Mouse (Mus musculus): ENCODE data around the gene Sprr1a.
"Not testable (repeated sequence)": the region's sequence is repeated elsewhere in the genome, so short reads cannot be mapped to it uniquely, and the experiment has no call there.

Sprr1a gene

GRCm38 (mm10) chr3:92485863-92486262, at the start of gene Sprr1a:
Gene Sprr1a, minus strand, starts transcription at chr3:92485895.
- peak; percentile 23 to 30 for DNase-seq (ENCODE audit: low spot score in 2 of 2)

GRCm38 (mm10) chr3:92534411-92534810, 48.7 kb upstream of the Sprr1a start, which contains the start of gene 2310046K23Rik:
Gene 2310046K23Rik, minus strand, starts transcription at chr3:92534511.
- no peak for DNase-seq (ENCODE audit: low spot score in 2 of 2)

DNA sequence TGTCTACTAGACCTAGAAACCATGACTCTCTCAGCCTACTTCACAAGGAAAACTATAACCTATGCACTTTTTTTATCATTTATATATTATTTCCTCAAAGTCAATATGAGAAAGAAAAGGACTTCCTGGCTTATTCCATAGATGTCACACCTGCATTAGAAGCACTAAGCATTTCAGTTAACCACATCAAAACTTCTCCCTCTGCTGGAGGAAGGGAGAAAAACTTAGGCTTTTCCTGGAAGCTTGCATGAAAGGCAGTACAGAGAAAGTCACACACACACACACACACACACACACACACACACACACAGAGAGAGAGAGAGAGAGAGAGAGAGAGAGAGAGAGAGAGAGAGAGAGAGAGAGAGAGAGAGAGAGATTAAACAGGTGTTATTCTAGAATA, 26.6 kb upstream of the Sprr1a start:
- DNase-seq (ENCODE audit: low spot score in 2 of 2) = no peak

GRCm38 (mm10) chr3:92510786-92511185, 25.1 kb upstream of the Sprr1a start:
- peak; percentile 46 to 49 for DNase-seq (ENCODE audit: low spot score in 2 of 2)

DNA sequence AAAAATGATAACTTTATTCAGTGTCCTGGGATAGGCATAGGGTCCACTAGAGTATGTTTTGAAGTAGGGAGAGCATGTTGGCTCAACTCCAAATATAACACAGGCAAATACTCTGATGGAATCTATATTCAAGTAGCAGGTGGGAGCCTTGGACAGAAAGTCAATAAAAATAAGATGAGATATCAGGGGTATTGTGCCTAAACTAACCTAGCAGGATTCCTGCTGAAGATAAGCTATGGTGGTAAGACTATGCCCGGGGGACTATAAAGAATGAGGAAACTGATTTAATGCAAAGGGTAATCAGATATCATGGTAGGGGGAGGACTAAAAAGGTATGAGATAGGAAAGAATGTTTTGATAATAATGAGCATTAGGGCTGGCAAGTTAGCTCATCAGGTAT, 22.5 kb upstream of the Sprr1a start:
- no peak for DNase-seq (ENCODE audit: low spot score in 2 of 2)

DNA sequence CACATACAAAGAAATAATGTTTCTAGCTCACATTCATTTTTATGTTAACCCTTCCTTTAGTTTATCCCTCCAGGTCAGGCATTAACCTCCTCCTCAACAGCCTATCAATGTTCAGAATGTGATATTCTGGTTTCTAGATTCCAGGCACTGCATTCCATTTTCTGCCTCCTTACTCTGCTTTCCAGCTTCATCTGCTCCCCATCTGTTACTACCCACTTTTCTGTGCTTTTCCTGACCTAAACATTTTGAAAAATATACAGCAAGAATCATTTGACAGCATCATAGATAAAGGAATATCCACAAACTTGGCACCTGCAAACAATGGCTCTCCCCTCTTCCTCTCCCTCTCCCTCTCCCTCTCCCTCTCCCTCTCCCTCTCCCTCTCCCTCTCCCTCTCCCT, 17.8 kb upstream of the Sprr1a start:
- DNase-seq (ENCODE audit: low spot score in 2 of 2) = no peak

DNA sequence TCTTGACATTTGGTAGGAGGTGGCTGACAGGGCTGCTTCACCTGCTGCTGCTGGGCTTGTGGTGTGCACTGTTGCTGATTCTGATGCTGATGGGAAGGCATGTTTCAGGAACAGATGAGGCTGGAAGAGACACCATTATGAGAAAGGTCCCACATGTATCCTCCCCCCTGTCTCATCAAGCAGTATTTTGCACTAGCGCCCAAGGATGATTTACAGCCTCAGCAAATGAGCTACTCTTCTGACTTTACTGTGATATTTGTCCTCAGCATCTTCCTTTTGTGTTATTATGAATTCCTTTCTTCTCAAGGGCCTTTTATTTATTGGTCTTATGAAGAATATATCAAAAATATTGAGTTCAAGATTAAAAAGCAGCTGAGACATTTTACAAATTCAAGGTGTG, 14.7 kb upstream of the Sprr1a start, which contains the start of gene Sprr4:
Sprr4 (minus strand) TSS at position 101 of the 400 bp plus-strand sequence.
- DNase-seq (ENCODE audit: low spot score in 2 of 2) = no peak

- peak in 1 of 2 experiments; percentile 19 for DNase-seq (ENCODE audit: low spot score in 2 of 2)
These were observed 4.6 kb upstream of the Sprr1a start for GRCm38 (mm10) chr3:92490262-92490661.

- peak in 1 of 2 experiments; percentile 11 for DNase-seq (ENCODE audit: low spot score in 2 of 2)
These were observed 612 bp upstream of the Sprr1a start for GRCm38 (mm10) chr3:92486307-92486706.

GRCm38 (mm10) chr3:92481249-92481648, 4.4 kb downstream of the Sprr1a start:
- DNase-seq (ENCODE audit: low spot score in 2 of 2) = not testable (repeated sequence)

DNA sequence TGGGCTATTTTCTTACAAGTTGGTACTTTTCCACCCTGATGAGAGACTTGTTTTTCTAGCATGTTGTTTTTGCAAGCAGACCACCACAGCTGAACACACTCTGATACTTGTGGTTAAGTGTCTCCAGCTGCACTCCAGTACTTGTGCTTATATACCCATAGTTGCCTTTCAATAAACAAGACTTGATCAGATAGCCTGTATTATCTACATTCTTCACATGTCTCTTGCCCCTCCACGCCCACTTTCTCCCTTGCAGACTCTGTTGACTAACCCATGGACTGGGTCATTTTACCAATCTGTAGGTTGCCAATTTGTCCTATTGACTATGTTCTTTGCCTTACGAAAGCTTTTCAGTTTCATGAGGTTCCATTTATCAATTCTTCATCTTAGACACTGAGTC, 15.6 kb downstream of the Sprr1a start:
- no peak for DNase-seq (ENCODE audit: low spot score in 2 of 2)

DNA sequence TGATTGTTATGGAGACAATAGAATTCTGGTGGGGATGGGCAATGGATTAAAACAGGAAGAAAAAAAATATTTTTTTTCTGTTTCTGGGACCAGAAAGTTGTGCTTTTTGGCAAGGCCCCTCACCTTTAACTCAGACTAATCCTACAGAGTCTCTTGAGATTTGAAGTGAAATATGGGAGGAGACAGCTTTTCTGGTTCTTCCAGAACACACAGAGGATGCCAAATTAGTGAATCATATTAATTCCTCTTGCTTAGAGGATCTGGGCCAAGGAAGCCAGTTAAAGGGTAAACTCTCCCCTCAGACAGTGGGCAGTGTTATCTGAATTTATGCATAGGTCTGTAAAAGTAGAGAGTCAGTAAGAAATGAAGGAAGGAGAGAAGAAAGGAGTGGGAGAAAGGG, 18.3 kb downstream of the Sprr1a start:
- no peak for DNase-seq (ENCODE audit: low spot score in 2 of 2)

DNA sequence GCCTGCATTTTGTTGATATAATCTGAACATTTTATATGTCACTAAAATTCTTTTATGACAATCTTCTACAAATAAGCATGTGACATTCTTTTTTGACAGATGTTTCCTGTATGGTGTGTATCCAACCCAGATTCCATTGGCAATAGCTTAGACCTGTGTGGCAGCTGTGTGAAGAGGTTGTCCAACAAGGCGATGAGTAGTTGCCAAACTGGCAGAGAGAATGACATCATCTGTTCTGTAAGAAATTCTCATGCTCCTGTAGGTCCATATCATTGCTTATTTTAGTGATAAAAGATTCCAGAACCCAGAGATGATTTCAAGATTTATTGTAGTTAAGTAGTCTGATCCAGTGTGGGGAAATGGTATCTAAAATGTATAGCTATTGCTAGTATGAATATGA, 19.1 kb downstream of the Sprr1a start:
- no peak for DNase-seq (ENCODE audit: low spot score in 2 of 2)

DNA sequence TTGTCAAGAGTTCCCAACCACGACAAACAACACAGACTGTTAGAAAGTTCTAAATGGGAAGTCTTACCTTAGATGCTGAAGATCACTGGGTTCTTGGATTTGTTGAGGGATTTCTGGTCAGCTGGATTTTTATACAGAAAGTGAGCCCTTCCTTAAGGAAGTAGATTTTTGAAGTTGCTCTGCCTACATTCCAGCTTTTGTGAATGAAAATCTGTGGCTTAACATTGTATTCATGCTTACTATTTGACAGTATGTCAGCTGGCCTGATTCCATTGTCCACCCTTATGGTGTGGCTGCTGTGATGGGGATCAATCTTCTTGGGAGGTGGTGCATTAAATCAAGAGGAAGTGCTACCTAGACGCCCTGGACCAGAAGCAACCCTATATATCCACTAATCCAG, 27.1 kb downstream of the Sprr1a start, which contains the start of gene Sprr3:
Sprr3 (minus strand) TSS at position 101 of the 400 bp plus-strand sequence.
- DNase-seq (ENCODE audit: low spot score in 2 of 2) = no peak

GRCm38 (mm10) chr3:92455151-92455550, 30.5 kb downstream of the Sprr1a start:
- no peak for DNase-seq (ENCODE audit: low spot score in 2 of 2)

GRCm38 (mm10) chr3:92440177-92440576, 45.5 kb downstream of the Sprr1a start:
- DNase-seq (ENCODE audit: low spot score in 2 of 2) = no peak

DNA sequence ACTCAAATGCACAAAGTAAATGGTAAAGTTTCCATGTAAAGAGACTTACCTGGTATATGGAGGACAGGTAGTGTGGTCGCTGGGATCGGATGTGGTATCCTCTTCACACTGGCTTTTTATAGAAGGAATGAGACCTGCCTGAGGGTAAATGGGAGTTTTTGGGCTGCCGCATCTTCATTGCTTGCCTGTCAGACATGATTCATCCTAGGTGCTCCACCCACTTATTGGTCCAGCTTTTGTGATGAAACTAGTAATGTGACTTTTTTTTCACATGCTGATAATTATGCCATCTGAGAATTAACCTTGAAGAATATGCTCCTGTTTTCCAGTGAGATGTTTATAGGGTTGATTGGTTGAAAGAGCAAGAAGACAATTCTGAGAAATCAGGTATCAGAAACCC, 47.0 kb downstream of the Sprr1a start, which contains the start of gene Sprr1b:
Sprr1b (minus strand) TSS at position 101 of the 400 bp plus-strand sequence.
- DNase-seq (ENCODE audit: low spot score in 2 of 2) = no peak

Measured in urinary bladder, postnatal 36 days (tissue).